Mouse (Mus musculus): ENCODE results near the gene Lair1.
"Not testable (repeated sequence)": the region's sequence is repeated elsewhere in the genome, so short reads cannot be mapped to it uniquely, and the experiment has no call there.

The Lair1 gene

DNA sequence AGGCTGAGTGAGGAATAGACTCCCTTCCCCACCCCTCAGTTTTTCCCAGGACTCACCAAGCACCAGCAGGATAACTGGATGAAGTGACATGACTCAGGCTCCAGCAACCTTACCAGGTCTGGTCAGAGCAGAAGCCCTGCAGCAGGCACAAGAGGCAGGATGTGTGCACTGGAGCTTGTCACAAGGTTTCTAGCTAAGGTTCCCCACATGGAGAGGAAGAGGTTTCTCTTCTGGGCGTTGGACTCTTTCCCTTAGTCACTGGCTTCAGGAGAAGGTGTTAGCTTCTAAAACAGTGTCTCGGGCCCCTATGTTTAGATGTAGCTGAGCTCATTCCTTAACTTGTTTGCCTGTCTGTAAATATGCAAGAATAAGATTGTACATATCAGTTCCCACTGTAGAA, at the start of gene Lair1:
Gene Lair1 (minus strand): TSS at position 192 of the 400 bp plus-strand sequence.
- DNase-seq = no peak

DNA sequence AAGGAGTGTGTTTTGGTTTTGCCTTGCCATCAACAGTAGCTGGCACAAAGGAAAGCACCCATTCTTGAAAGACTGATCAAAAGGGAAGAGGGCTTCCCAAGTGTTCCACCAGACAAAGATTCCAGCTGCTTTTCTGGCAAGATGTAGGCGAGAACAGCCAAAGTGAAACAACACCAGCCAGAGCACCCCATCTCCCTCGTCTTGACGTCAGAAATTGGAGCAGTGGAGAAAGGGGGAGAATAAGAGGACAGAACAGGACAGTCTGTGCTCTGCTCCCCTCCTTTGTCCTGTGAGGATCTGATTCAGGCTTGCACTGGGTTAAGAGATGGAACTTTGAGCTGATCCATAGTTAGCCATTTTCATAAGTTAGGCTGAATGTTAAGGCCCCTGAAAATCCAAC, 48.8 kb upstream of the Lair1 start:
- DNase-seq = no peak

DNA sequence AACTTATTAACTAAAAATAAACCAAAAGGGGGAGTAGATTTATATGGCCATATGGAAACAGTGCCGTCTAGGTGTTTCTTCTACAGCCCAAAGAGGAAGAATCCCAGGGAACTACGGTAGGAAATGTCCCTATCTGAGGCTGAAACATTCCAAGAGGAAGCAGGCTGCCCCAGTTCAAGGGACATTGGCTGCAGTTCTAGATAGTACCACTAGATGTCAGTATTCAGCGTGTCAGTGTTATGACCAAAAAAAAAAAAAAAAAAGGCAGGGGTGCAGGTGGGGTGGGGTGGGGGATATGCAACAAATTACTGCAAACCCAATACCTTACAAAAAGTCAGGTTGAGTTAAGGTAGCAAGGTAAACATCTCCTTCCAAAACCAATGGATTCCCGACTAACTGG, 40.4 kb upstream of the Lair1 start:
- DNase-seq = no peak

DNA sequence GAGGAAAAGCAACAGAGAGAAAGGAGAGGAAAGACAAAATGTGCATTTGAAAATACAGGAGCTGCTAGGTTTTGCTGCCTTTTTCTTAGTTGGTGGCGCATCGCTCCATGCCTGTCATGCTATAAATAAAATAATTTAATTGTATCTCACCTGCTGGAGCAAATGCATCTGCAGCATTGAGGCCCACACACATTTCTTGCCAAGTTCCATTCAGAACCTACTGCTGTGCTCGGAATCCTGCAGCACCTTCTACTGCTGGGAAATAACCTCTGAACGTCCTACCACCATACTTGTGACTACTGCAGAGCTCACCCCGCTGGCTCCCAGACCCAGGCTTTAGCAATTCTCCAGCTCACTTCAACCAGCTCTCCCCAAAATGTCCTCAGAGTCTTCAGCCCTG, 38.1 kb upstream of the Lair1 start:
- DNase-seq = no peak

DNA sequence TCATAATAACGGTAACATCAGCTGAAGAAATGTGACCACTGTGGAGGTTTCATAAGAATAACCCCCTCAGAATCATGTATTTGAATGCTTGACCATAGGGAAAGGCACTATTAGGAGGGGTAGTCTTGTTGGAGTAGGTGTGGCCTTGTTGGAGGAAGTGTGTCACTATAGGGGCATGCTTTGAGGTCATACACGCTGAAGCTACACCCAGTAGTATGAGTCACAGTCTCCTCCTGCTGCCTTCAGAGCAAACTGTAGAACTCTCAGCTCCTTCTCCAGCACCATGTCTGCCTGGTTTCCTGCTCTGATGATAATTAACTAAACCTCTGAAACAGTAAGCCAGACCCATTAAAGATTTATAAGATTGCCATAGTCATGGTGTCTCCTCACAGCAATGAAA, 35.8 kb upstream of the Lair1 start:
- no peak for DNase-seq

DNA sequence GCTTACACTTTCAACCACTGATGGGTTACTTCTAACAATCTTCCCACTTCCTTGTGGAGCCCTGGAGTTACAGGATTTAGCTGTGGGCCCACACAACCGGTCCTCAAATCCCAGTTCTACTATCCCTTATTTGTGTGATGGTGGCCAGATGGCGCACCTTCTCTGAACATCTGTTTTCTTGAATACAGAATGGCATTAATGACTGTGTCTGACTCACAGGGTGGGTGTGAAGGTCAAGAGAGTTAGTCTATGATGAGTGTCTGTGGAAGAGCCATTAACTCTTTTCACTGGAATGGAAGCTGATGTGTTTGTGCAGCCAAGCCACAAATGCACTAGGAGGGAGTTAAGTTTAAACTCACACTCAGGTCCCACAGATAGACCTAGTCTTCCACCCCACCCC, 35.3 kb upstream of the Lair1 start:
- DNase-seq = no peak

DNA sequence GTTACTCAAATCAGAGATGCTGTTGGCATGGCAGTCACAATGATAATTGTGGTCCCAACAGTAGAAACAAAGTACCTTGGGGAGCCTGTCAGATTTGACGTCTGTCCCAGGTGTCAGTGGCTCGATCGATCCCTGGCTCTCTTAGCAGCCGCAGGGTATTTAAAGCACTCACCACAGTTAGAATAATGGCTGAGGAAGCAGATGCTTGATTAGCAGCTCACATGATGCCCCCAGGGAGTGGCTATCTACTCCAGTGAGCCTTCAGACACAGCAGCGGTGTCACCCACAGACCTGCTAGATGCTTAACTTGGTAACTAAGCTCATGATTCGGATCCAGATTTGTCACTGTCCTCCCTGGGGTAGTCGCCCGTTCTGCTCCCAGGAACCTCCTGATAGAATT, 28.2 kb upstream of the Lair1 start:
- no peak for DNase-seq

DNA sequence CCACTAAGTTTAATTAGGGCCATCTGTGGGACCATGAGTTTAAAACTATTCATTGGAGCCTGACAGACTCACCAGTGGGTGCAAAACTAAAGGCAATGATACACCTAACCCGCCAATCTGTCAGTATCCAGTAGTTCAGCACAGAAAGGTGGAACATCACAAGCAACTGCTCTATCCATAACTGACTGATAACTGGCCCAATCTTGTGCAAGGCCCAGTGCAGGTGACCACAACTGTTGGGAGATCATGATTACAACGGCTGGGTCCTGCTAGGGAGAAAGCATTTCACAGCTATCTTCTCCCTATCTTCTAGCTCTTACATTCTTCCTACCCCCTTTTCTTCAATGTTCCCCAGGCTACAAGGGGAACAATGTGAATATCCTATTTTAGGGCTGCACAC, 25.7 kb upstream of the Lair1 start:
- DNase-seq = no peak

- no peak for DNase-seq
Measured at GRCm38 (mm10) chr7:4087896-4088480, 25.0 kb upstream of the Lair1 start.

- no peak for DNase-seq
Measured at GRCm38 (mm10) chr7:4087238-4087895, 24.4 kb upstream of the Lair1 start.

DNA sequence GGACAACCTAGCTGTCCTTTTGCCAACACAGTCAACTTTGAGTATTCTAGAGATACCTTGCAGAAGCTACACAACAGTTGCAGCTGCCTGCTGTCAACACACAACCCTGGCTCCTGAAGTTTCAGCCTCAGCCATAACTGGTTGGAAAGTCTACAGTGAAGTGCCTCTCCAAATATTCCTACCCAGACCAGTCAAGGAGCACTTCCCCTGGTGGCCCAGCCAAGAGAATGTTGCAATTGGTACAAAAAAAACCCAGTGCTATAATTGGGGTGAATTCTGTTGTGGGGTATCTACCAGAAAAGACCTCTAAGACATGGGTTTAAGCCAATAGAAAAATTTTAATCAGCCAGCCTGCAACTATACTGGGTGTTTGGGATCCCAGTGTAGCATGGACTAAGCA, 22.6 kb upstream of the Lair1 start:
- no peak for DNase-seq

DNA sequence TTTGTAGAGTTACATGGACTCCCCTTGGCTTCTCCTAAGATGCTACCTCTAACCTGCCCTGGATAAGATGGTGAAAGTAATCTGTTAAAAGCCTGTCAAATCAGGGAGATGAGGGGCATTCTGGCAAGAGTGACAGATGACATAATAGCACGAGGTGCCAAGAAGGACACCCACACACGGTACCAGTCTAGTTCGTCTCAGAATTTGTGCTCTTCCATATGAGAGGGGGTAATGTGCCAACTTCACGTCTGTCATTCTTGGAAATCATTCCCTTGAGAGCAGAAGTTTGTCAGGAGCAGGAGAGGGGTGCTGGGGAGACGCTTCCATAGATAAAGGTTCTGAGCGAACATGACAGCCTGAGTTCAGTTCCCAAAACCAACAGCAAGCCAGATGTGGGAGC, 21.2 kb upstream of the Lair1 start:
- DNase-seq = no peak

DNA sequence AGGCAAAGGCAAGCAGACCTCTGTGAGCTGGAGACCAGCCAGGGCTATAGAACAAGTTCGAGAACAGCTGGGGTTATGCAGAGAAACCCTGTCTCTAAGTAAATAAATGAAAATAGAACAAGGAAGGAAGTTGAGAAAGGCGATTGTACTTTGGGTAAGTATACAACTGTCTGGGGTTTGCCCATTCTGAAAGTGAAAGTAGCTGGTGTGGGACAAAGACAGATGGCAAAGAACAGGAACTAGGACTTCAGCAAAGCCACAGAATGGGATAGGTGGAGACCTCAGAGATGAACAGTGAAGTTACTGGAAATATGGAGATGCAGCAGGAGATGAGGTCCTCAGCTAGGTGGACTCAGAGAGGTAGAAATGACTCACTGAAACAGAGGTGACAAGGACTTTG, 19.8 kb upstream of the Lair1 start:
- peak in 1 of 2 experiments; percentile 23 for DNase-seq

- no peak for DNase-seq
Measured at GRCm38 (mm10) chr7:4081706-4082105, 18.7 kb upstream of the Lair1 start.

- no peak for DNase-seq
Measured at GRCm38 (mm10) chr7:4080552-4080951, 17.5 kb upstream of the Lair1 start.

- no peak for DNase-seq
Measured at GRCm38 (mm10) chr7:4079511-4079910, 16.5 kb upstream of the Lair1 start.

- no peak for DNase-seq
Measured at GRCm38 (mm10) chr7:4073144-4073543, 10.1 kb upstream of the Lair1 start.

GRCm38 (mm10) chr7:4071066-4071465, 8.1 kb upstream of the Lair1 start:
- no peak for DNase-seq

DNA sequence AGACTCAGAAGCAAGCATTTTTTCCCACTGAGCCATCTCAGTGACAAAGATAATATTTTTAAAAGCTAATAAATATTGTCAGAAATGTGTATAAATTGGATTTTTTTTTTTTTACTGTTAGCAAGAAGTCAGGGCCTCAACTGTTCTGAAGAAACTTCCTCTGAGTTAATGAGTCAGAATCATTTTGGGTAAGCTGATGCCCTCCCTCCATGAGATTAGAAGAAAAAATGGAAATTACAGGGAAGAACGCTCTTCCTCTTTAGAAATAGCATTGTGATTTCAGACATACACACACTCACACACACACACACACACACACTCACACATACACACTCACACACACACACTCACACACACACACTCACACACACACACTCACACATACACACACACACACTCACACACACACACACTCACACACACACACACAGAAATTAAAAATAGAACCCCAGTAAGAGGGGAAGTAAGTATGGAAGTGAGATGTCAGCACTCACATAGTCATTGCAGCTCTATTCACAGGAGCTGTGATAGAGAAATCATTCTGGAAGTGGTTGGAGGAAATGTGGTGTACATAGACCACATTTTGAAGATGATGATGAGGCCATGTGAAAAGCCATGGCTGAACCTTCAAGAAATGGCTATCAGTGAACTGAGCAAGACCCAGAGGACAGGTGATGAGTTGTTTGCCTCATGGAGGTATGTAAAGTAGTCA, 866 bp upstream of the Lair1 start:
- no peak for DNase-seq

DNA sequence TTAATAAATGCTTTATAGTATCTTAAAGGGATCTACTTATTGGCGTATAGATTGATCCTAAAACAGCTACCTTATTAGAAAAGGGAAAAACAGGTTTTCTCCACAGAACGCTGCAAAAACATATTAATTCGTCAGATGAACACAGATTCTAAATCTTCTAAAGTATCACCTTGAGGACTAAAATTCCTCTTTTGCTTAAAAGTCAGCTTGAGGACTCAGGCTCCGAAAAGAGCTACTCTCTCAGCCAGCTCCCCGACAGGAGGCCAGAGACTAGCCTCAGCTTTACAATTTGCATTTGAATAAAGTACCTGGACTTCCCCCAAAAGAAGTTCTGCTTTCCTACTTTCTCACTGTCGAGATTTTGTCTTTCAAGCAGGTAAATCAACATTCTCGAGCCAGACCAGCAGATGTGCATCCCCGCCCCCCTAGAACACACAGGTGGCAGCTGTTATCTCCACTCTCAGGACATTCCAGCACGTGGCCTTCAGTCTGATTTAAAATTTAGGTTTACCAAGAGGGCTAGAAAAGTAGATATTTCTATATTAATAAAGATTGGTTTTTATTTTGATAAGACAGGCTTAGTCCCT, 2.3 kb downstream of the Lair1 start:
- DNase-seq = not testable (repeated sequence)

GRCm38 (mm10) chr7:4026794-4027421, 36.1 kb downstream of the Lair1 start:
- peak in 1 of 2 experiments; percentile 14 for DNase-seq

DNA sequence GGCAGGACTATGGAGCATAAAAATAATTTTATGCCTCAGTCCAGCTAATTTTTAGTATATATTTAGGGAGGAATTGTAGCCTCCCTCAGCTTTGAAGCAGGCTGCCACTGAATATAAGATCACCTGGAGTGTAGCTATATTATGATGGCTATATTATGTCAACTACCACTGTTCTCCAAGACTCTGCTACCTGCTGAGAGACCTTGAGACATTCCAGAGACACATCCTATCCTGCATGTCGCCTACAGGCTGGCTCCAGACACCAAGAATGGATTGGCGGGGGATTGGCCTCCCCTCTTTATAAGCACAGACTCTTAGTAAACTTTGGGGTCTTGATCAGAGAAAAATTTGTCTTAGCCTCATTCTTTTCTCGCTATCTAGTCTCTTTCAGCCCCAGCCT, 58.4 kb downstream of the Lair1 start:
- not testable (repeated sequence) for DNase-seq

GRCm38 (mm10) chr7:4003996-4004395, 59.0 kb downstream of the Lair1 start:
- not testable (repeated sequence) for DNase-seq

- no peak for DNase-seq
Measured at GRCm38 (mm10) chr7:3962017-3962416, 101.0 kb downstream of the Lair1 start.
